Mouse (Mus musculus) olfactory bulb, adult 2 months (tissue): ENCODE results near the gene Prokr1.

Source experiments
- CTCF ChIP-seq: fragments of 200-500 bp; IDR thresholded peaks from 2 replicates; pipeline ENCODE4 v1.5.1; 2012; ENCODE audit warnings: low read depth, mild to moderate bottlenecking, low read length, moderate library complexity; ENCODE audit not compliant: insufficient read depth
- POLR2A ChIP-seq: fragments of 200-500 bp; IDR thresholded peaks from 2 replicates; pipeline ENCODE4 v1.6.1; 2012; ENCODE audit warnings: mild to moderate bottlenecking, low read depth, low read length, moderate library complexity; ENCODE audit not compliant: insufficient read depth

DNA sequence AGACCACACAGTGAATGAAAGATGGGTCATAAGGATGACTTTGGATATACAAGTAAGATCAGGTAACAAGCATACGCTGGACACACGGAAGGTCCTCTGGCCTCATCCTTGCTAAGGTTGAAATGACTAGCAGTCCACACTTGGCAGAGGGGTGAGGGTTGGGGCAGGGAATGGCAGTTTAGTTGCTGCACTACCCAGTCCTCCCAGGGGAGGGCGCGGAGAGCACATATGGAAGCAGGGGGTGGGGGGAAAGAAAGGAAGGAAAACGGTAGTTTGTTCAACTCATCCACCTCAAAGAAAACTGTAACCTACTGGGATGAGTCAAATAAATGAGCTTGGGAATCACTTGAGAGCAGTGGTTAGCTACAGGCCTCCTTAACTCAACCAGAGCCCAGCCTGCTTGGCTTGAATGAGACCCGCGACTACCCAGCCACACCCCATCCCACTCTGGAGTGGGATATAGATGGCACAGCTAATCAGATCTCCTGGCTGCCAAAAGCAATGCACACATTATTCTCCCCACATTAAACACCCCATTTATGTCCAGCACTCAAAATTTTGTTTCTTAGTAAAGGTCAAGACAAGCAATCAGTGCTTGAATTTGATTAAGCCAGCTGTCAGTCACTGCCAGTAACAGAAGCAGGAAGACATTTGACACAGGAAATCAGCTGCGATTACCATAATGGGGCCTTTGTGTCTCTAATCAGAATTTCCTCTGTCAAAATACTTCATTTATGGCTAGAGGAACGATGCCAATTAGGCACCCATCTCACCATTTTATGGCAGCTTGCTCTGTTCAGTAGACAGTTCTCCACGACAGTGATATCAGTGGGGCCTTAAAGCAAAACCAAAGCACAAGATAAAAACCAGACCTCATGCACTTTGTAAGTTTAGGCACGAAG is 24.5 kb upstream of the Prokr1 start:
- TF ChIP-seq POLR2A: no peak
- no peak for TF ChIP-seq CTCF
